ENCODE assay signal across 13 mouse cellular contexts in the genomic region with DNA sequence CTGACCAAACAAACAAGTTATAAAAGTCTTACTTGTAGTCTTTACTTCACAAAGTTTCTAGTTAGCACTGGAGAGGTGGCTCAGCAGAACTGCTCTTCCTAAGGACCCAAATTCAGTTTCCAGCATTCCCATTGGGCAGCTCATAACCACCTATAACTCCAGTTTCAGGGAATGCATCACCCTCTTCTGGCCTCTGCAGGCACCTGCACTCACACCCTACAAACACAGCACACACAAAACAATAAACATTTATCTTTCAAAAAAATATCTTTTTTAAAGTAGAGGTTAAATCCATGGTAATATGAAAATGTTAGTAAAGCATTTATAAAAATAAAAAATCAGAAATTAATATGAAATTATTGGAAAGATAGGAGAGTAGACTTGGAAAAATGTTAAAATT. TPM values are rescaled to one million over a fixed set of nuclear protein-coding genes. Genes with fewer than 3 reads are reported as not detected.
"Had no signal": no experiment of that assay in that cellular context is flagged by ENCODE, and none has a peak within 500 bp of the region (broad histone marks: within the 10 kb centered on the region; RNA-seq: fewer than 3 reads in every experiment).

No protein-coding gene starts in this region.

- H3K27ac ChIP-seq: limb, embryonic 12.5 days; macrophage; midbrain, embryonic 15.5 days; neural tube, embryonic 12.5 days had no signal

- H3K9me3 ChIP-seq: limb, embryonic 12.5 days; megakaryocyte, embryonic 14.5 days; midbrain, embryonic 15.5 days; neural tube, embryonic 12.5 days had no signal

- H3K4me1 ChIP-seq: limb, embryonic 12.5 days; midbrain, embryonic 15.5 days; neural tube, embryonic 12.5 days had no signal

- H3K4me2 ChIP-seq: limb, embryonic 12.5 days; midbrain, embryonic 11.5 days; midbrain, embryonic 15.5 days; neural tube, embryonic 12.5 days had no signal

- DNase-seq: kidney, postnatal 14 days; liver; thymus, adult 18-20 months; thymus, postnatal 14 days had no signal

- ATAC-seq: midbrain, embryonic 15.5 days had no signal

- H3K9ac ChIP-seq: limb, embryonic 12.5 days; midbrain, embryonic 15.5 days; neural tube, embryonic 12.5 days had no signal

- H3K27me3 ChIP-seq: limb, embryonic 12.5 days; megakaryocyte, embryonic 14.5 days; midbrain, embryonic 15.5 days; neural tube, embryonic 12.5 days had no signal

- H3K4me3 ChIP-seq: limb, embryonic 12.5 days; megakaryocyte, embryonic 14.5 days; midbrain, embryonic 15.5 days; neural tube, embryonic 12.5 days had no signal

RNA-seq across cellular contexts. Expression of a gene that starts 50.3 kb away (rescaled TPM):
- total RNA-seq: monocyte, adult 5-6 weeks had no signal
- polyA plus RNA-seq: kidney, embryonic 14.5 days; liver, embryonic 16.5 days; macrophage had no signal
